Mouse (Mus musculus) erythroblast, adult 5-6 weeks (primary cell): Measurements from ENCODE around the gene Sfmbt1. TPM values are rescaled to one million over a fixed set of nuclear protein-coding genes. Genes with fewer than 3 reads are reported as not detected.

Source experiments
- ATAC-seq: replicated peaks from 2 replicates; pipeline ENCODE4 v1.8.0; 2016; ENCODE audit warnings: moderate number of reproducible peaks, mild to moderate bottlenecking, moderate TSS enrichment, inconsistent platforms; ENCODE audit not compliant: poor library complexity, low FRiP score, severe bottlenecking
- total RNA-seq, 2 experiments: library from RNA; stranded (forward) in 1 of 2; stranded (reverse) in 1 of 2; fragments of 150-400 nt in 1 of 2; fragments of 200-764, 138-1000 nt in 1 of 2; gene quantifications; 2 replicates each; pipeline versions ENCODE4 v1.2.3 to v1.2.4; 2015 to 2017; ENCODE audit warnings: low replicate concordance in 2 of 2

The Sfmbt1 gene
- total RNA-seq (2015; ENCODE audit: low replicate concordance) (8.2 and 8.6 TPM in 2 replicates), total RNA-seq (2017; ENCODE audit: low replicate concordance) (9.8 and 10.1 TPM in 2 replicates)

- peak; percentile 59 for ATAC-seq
Observed at GRCm38 (mm10) chr14:30714799-30715617, at the start of gene Sfmbt1. TSS of gene Sfmbt1 (plus strand) at chr14:30714849.

GRCm38 (mm10) chr14:30666061-30666460 lies 48.6 kb upstream of the Sfmbt1 start:
- ATAC-seq = no peak

- no peak for ATAC-seq
Observed at GRCm38 (mm10) chr14:30666604-30667003, 48.0 kb upstream of the Sfmbt1 start.

- no peak for ATAC-seq
Observed at GRCm38 (mm10) chr14:30670161-30670560, 44.5 kb upstream of the Sfmbt1 start.

GRCm38 (mm10) chr14:30671095-30671985 lies 43.3 kb upstream of the Sfmbt1 start:
- ATAC-seq = no peak

GRCm38 (mm10) chr14:30671986-30672312 lies 42.7 kb upstream of the Sfmbt1 start:
- ATAC-seq = peak; percentile 80

- ATAC-seq = peak; percentile 55; the same call in 1 of the 2 replicates
Observed at GRCm38 (mm10) chr14:30674947-30675346, 39.7 kb upstream of the Sfmbt1 start.

- no peak for ATAC-seq
Observed at GRCm38 (mm10) chr14:30682131-30682530, 32.5 kb upstream of the Sfmbt1 start.

- ATAC-seq = no peak
Observed at GRCm38 (mm10) chr14:30690685-30691084, 24.0 kb upstream of the Sfmbt1 start.

- ATAC-seq = no peak
Observed at GRCm38 (mm10) chr14:30692439-30692838, 22.2 kb upstream of the Sfmbt1 start.

GRCm38 (mm10) chr14:30694786-30695185 lies 19.9 kb upstream of the Sfmbt1 start:
- ATAC-seq = no peak

- no peak for ATAC-seq
Observed at GRCm38 (mm10) chr14:30695609-30696008, 19.0 kb upstream of the Sfmbt1 start.

GRCm38 (mm10) chr14:30697407-30698052 lies 17.1 kb upstream of the Sfmbt1 start:
- no peak for ATAC-seq

- ATAC-seq = peak; percentile 57
Observed at GRCm38 (mm10) chr14:30699656-30700055, 15.0 kb upstream of the Sfmbt1 start.

- no peak for ATAC-seq
Observed at GRCm38 (mm10) chr14:30702512-30702911, 12.1 kb upstream of the Sfmbt1 start.

- ATAC-seq = no peak
Observed at GRCm38 (mm10) chr14:30703079-30703478, 11.6 kb upstream of the Sfmbt1 start.

GRCm38 (mm10) chr14:30704098-30704855 lies 10.4 kb upstream of the Sfmbt1 start:
- ATAC-seq = no peak

GRCm38 (mm10) chr14:30711892-30712291 lies 2.8 kb upstream of the Sfmbt1 start:
- no peak for ATAC-seq

- no peak for ATAC-seq
Observed at GRCm38 (mm10) chr14:30713769-30714168, 880 bp upstream of the Sfmbt1 start.
